Mouse (Mus musculus) midbrain, embryonic 10.5 days (tissue): ENCODE results near the gene Olfr125. TPM values are rescaled to one million over a fixed set of nuclear protein-coding genes. Genes with fewer than 3 reads are reported as not detected.

Source experiments
- DNase-seq: peaks from one replicate; pipeline ENCODE4 v3.0.0-alpha.2; 2017; ENCODE audit warnings: low spot score
- H3K27ac ChIP-seq: fragments of 300-500 bp; sonication (generic); replicated peaks from 2 replicates; pipeline ENCODE4 v1.5.1; 2016; ENCODE audit warnings: mild to moderate bottlenecking
- H3K27me3 ChIP-seq: fragments of 300-500 bp; sonication (generic); 2 replicates; pipeline ENCODE4 v1.6.1; 2016; ENCODE audit warnings: low read depth, mild to moderate bottlenecking; ENCODE audit not compliant: poor library complexity, severe bottlenecking
- H3K36me3 ChIP-seq: fragments of 300-500 bp; sonication (generic); 2 replicates; pipeline ENCODE4 v1.6.1; 2016; ENCODE audit warnings: mild to moderate bottlenecking, moderate library complexity
- H3K4me1 ChIP-seq: fragments of 300-500 bp; sonication (generic); 2 replicates; pipeline ENCODE4 v1.6.1; 2016
- H3K4me3 ChIP-seq: fragments of 300-500 bp; sonication (generic); 2 replicates; pipeline ENCODE4 v1.5.1; 2016; ENCODE audit warnings: mild to moderate bottlenecking, moderate library complexity
- H3K9me3 ChIP-seq: fragments of 300-500 bp; sonication (generic); replicated peaks from 2 replicates; pipeline ENCODE4 v1.6.1; 2016; ENCODE audit warnings: mild to moderate bottlenecking
- WGBS: fragments of 180-500 bp; shearing (Covaris S2); methylation state at CpG from one replicate; pipeline ENCODE4 v1.1.7; 2016; 5-methylcytosine and 5-hydroxymethylcytosine counted together
- polyA plus RNA-seq: library from polyadenylated mRNA; unstranded; fragments of >200 nt; fragmentation: Nextera tagmentation; extraction: Ambion mirVana; gene quantifications from 2 replicates; pipeline ENCODE4 v1.2.1, GENCODE M21; 2016

The Olfr125 gene
- polyA plus RNA-seq: not detected in 2 replicates

GRCm38 (mm10) chr17:37832649-37833048, at the start of gene Olfr125:
TSS of gene Olfr125 (plus strand) at chr17:37832949.
- H3K27me3 ChIP-seq: no peaks in the 10 kb centered on the region
- no peak within 1 kb of the TSS for H3K4me3 ChIP-seq
- H3K9me3 ChIP-seq: no peaks in the 10 kb centered on the region
- no peak within 1 kb of the TSS for H3K27ac ChIP-seq
- no peaks in the 10 kb centered on the region for H3K36me3 ChIP-seq
- DNase-seq: no peak
- H3K4me1 ChIP-seq: no peaks in the 10 kb centered on the region

- Histone ChIP-seq H3K4me3 (no peak within 1 kb of the TSS), H3K4me1 (no peaks in the 10 kb centered on the region), H3K27me3 (no peaks in the 10 kb centered on the region), H3K36me3 (no peaks in the 10 kb centered on the region), H3K27ac (no peak within 1 kb of the TSS), H3K9me3 (no peaks in the 10 kb centered on the region)
- no peak for DNase-seq
- WGBS: 90% methylated on average over 2 of the region's 2 CpGs
Measured at GRCm38 (mm10) chr17:37793229-37793628, 39.5 kb upstream of the Olfr125 start, which contains the start of gene Olfr123. TSS of gene Olfr123 (plus strand) at chr17:37793529.

GRCm38 (mm10) chr17:37799588-37799987, 33.2 kb upstream of the Olfr125 start, which contains the start of gene Olfr124:
TSS of gene Olfr124 (plus strand) at chr17:37799888.
- H3K27me3 ChIP-seq: no peaks in the 10 kb centered on the region
- no peaks in the 10 kb centered on the region for H3K36me3 ChIP-seq

GRCm38 (mm10) chr17:37847183-37847582, 14.4 kb downstream of the Olfr125 start, which contains the start of gene Olfr126:
TSS of gene Olfr126 (plus strand) at chr17:37847483.
- Histone ChIP-seq H3K27ac (no peak within 1 kb of the TSS), H3K9me3 (no peaks in the 10 kb centered on the region), H3K27me3 (no peaks in the 10 kb centered on the region), H3K4me1 (no peaks in the 10 kb centered on the region), H3K36me3 (no peaks in the 10 kb centered on the region), H3K4me3 (no peak within 1 kb of the TSS)
- DNase-seq: no peak

More at GRCm38 (mm10) chr17:37799588-37799987, 33.2 kb upstream of the Olfr125 start, which contains the start of gene Olfr124:
- no peak for DNase-seq
- 91% methylated on average over 3 of the region's 3 CpGs for WGBS
- Histone ChIP-seq H3K4me1 (no peaks in the 10 kb centered on the region), H3K27ac (no peak within 1 kb of the TSS), H3K9me3 (no peaks in the 10 kb centered on the region), H3K4me3 (no peak within 1 kb of the TSS)

- DNase-seq: no peak
- H3K27ac ChIP-seq: no peak overlapping the region
- H3K9me3 ChIP-seq: peaks cover 9% of the 10 kb centered on the region; the same call in 1 of the 2 replicates
- no peaks in the 10 kb centered on the region for H3K4me1 ChIP-seq
- H3K27me3 ChIP-seq: no peaks in the 10 kb centered on the region
- 79% methylated on average over 2 of the region's 2 CpGs for WGBS
- no peaks in the 10 kb centered on the region for H3K36me3 ChIP-seq
- H3K4me3 ChIP-seq: no peak overlapping the region
Measured at GRCm38 (mm10) chr17:37863901-37864300, 31.2 kb downstream of the Olfr125 start.

GRCm38 (mm10) chr17:37869676-37870205, 37.0 kb downstream of the Olfr125 start:
- no peak overlapping the region for H3K4me3 ChIP-seq
- 27% methylated on average over 8 of the region's 8 CpGs for WGBS
- H3K9me3 ChIP-seq: no peaks in the 10 kb centered on the region; the same call in 1 of the 2 replicates
- H3K27me3 ChIP-seq: no peaks in the 10 kb centered on the region
- no peaks in the 10 kb centered on the region for H3K36me3 ChIP-seq
- DNase-seq: no peak
- H3K27ac ChIP-seq: no peak overlapping the region
- H3K4me1 ChIP-seq: peaks cover 5% of the 10 kb centered on the region

GRCm38 (mm10) chr17:37873830-37874229, 41.1 kb downstream of the Olfr125 start:
- no peak overlapping the region for H3K27ac ChIP-seq
- H3K4me1 ChIP-seq: peaks cover 5% of the 10 kb centered on the region
- no peak overlapping the region for H3K4me3 ChIP-seq
- no peaks in the 10 kb centered on the region for H3K36me3 ChIP-seq
- H3K27me3 ChIP-seq: no peaks in the 10 kb centered on the region
- 84% methylated on average over 3 of the region's 3 CpGs for WGBS
- no peak for DNase-seq
- H3K9me3 ChIP-seq: no peaks in the 10 kb centered on the region

Other genes with a start within 250 kb of the Olfr125 start
- not detected in 2 replicates for gene Olfr114, start 240.2 kb upstream of the Olfr125 start, polyA plus RNA-seq
- gene Olfr115, start 205.8 kb upstream of the Olfr125 start, polyA plus RNA-seq: not detected in 2 replicates
- gene Olfr116, start 205.8 kb upstream of the Olfr125 start, polyA plus RNA-seq: not detected in 2 replicates
- not detected in 2 replicates for gene Olfr117, start 169.2 kb upstream of the Olfr125 start, polyA plus RNA-seq
- gene Olfr118, start 166.0 kb upstream of the Olfr125 start, polyA plus RNA-seq: not detected in 2 replicates
- not detected in 2 replicates for gene Olfr119, start 136.4 kb upstream of the Olfr125 start, polyA plus RNA-seq
- not detected in 2 replicates for gene Olfr120, start 111.1 kb upstream of the Olfr125 start, polyA plus RNA-seq
- gene Olfr121, start 84.1 kb upstream of the Olfr125 start, polyA plus RNA-seq: not detected in 2 replicates
- not detected in 2 replicates for gene Olfr122, start 64.3 kb upstream of the Olfr125 start, polyA plus RNA-seq
- gene Olfr123, start 39.4 kb upstream of the Olfr125 start, polyA plus RNA-seq: not detected in 2 replicates
- not detected in 2 replicates for gene Olfr124, start 33.1 kb upstream of the Olfr125 start, polyA plus RNA-seq
- gene Olfr126, start 14.5 kb downstream of the Olfr125 start, polyA plus RNA-seq: not detected in 2 replicates
- not detected in 2 replicates for gene Olfr127, start 67.5 kb downstream of the Olfr125 start, polyA plus RNA-seq
- gene Olfr128, start 87.6 kb downstream of the Olfr125 start, polyA plus RNA-seq: not detected in 2 replicates
- not detected in 2 replicates for gene Olfr761, start 120.1 kb downstream of the Olfr125 start, polyA plus RNA-seq
- gene Olfr129, start 227.1 kb downstream of the Olfr125 start, polyA plus RNA-seq: not detected in 2 replicates
- not detected in 2 replicates for gene Olfr130, start 231.0 kb downstream of the Olfr125 start, polyA plus RNA-seq